Mouse (Mus musculus): Measurements from ENCODE around the gene Ndufs7. TPM values are rescaled to one million over a fixed set of nuclear protein-coding genes. Genes with fewer than 3 reads are reported as not detected.

Gene Ndufs7
- polyA plus RNA-seq, 1 experiment from 2014 or later = 605 TPM

DNA sequence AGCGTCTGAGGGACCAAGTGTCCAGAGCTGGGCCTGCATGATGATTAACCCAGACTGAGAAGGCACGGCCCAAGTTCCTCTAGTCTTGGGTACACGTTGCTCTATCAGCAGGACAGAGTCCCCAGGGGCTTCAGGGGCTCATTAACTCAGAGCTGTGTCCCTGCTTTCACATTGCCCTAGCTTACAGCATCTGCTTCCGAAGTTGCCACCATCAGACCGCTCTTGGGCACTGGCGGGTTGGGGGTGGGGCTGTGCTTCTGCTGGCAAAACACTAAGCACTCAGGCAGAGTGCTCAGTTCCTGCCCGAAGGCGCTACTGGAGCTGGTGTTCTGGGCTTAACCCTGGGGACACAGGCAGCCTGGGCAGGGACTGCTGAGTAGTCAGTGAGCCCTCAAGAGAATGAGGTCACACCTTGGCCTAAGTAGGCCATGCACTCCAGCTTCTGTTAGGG, 33.0 kb downstream of the Ndufs7 start:
- WGBS = 53% methylated on average over 8 of the region's 8 CpGs
- Histone ChIP-seq H3K36me3 (ENCODE audit: control insufficient read depth, insufficient read depth) (peaks cover 91% of the 10 kb centered on the region), H3K4me1 (replicated peaks; ENCODE audit: control insufficient read depth, insufficient read depth, low read length) (0 out of 2 replicates have a peak, but pooled peaks cover 5% of the 10 kb centered on the region), H3K27me3 (replicated peaks; ENCODE audit: control insufficient read depth, insufficient read depth, low read length) (no peaks in the 10 kb centered on the region), H3K9me3 (ENCODE audit: control insufficient read depth) (no peaks in the 10 kb centered on the region), H3K9ac (ENCODE audit: low read depth, low read length) (peak overlapping the region; percentile 31; the same call in 1 of the 2 replicates), H3K4me3 (ENCODE audit: low read depth, low read length) (no peak overlapping the region), H3K27ac (ENCODE audit: low read depth, low read length) (peak overlapping the region; percentile 79), H3K4me2 (replicated peaks; ENCODE audit: low read depth) (peak overlapping the region; percentile 9; the same call in 1 of the 2 replicates)
- TF ChIP-seq CTCF (IDR thresholded peaks at IDR 0.05; ENCODE audit: low read depth) = no peak
- ATAC-seq = peak; percentile 29

DNA sequence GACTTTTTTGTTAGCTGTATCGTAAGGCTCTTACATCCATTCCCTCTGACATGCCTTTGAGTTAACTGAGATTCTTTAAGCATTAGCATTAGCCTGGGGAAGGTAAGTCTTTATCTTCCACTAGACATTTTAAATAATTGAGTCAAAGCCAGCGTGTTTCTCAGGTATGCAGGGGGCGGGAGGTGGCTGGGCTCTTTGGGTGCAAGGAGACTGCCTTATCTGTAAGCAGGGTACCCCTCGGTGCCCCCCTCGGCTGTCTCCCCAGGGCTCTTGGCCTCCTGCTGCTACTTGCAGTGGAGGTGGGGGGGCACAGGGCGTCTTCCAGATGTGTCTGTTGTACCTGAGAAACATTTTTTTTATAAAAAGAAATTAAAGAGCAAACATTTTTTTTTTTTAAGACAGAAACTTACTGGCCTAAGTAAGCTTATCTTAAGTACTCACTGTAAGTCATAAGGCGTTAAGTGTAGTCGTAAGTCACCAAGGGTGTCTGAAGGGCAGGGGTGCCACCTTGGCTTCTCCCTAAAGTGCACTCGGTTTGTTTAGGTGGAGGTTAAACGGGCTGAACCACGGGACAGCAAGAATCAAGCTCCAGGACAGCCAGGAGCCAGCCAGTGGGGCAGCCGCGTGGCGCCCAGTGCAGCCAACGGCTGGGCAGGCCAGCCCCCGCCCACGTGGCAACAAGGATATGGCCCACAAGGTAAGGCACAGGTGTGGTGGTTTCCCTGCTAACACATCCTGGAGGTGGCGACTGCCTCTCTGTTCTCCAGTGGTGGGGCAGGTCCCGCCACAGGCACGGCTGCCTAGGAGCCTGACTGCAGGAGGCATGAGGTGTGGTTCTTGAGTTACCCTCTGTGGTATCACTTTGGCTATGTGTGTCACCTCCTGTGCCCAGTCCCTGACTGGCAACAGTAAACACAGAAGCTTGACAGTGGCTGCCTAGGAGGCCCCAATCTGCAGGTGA, 33.8 kb downstream of the Ndufs7 start:
- Histone ChIP-seq H3K4me1 (replicated peaks; ENCODE audit: control insufficient read depth, insufficient read depth, low read length) (0 out of 2 replicates have a peak, but pooled peaks cover 5% of the 10 kb centered on the region), H3K9me3 (ENCODE audit: control insufficient read depth) (no peaks in the 10 kb centered on the region), H3K36me3 (ENCODE audit: control insufficient read depth, insufficient read depth) (peaks cover 91% of the 10 kb centered on the region), H3K27me3 (replicated peaks; ENCODE audit: control insufficient read depth, insufficient read depth, low read length) (no peaks in the 10 kb centered on the region), H3K4me2 (replicated peaks; ENCODE audit: low read depth) (no peak overlapping the region), H3K27ac (ENCODE audit: low read depth, low read length) (peak overlapping the region; percentile 79), H3K9ac (ENCODE audit: low read depth, low read length) (peak overlapping the region; percentile 31), H3K4me3 (ENCODE audit: low read depth, low read length) (no peak overlapping the region)
- 50% methylated on average over 20 of the region's 20 CpGs for WGBS
- peak; percentile 63 for ATAC-seq
- TF ChIP-seq CTCF (IDR thresholded peaks at IDR 0.05; ENCODE audit: low read depth) = peak; percentile 30

DNA sequence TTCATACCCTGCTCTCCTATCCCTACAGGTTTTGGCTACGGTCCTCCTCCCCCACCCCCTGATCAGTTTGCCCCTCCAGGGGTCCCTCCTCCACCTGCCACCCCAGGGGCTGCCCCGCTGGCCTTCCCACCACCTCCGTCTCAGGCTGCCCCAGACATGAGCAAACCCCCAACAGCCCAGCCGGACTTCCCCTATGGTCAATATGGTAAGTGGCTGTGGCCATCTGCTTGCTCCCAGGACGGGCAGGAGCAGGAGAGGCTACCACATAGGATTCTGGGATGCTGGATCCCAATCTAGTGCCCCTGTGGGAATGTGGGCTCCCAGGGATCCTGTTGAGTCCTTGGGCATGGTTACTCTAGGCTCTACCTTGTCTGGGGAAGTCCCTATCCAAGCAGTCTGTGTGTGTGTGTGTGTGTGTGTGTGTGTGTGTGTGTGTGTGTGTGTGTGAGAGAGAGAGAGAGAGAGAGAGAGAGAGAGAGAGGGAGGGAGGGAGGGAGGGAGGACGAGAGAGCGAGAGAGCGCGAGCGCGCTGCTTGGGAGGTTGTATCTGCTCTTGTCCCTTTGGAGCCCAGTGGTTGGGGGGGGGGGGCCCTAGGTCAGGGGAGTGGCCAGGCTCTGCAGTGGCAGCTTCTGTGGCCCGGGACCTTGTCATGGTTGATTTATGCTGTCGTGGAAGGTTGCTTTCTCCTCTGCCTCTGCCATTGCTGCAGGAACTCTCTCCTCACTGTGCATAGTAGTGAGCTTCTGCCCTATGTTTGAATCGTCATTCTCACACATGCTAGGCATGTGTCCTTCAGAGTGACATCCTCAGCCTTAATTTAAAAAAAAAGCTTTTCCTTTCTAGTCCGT, 36.5 kb downstream of the Ndufs7 start:
- WGBS = 76% methylated on average over 13 of the region's 15 CpGs
- no peak for TF ChIP-seq CTCF (IDR thresholded peaks at IDR 0.05; ENCODE audit: low read depth)

GRCm38 (mm10) chr10:80288097-80288496, 39.2 kb downstream of the Ndufs7 start:
- no peak for TF ChIP-seq CTCF (IDR thresholded peaks at IDR 0.05; ENCODE audit: low read depth)
- no peak overlapping the region for H3K9ac ChIP-seq (ENCODE audit: low read depth, low read length)
- peak; percentile 62 for ATAC-seq
- 0 out of 2 replicates have a peak overlapping the region, but pooled peaks have one; percentile 24 for H3K4me2 ChIP-seq (replicated peaks; ENCODE audit: low read depth)
- H3K36me3 ChIP-seq (ENCODE audit: control insufficient read depth, insufficient read depth) = peaks cover 50% of the 10 kb centered on the region
- 68% methylated on average over 12 of the region's 12 CpGs for WGBS
- H3K9me3 ChIP-seq (ENCODE audit: control insufficient read depth) = no peaks in the 10 kb centered on the region
- H3K4me3 ChIP-seq (ENCODE audit: low read depth, low read length) = no peak overlapping the region
- H3K4me1 ChIP-seq (replicated peaks; ENCODE audit: control insufficient read depth, insufficient read depth, low read length) = no peaks in the 10 kb centered on the region
- H3K27me3 ChIP-seq (replicated peaks; ENCODE audit: control insufficient read depth, insufficient read depth, low read length) = no peaks in the 10 kb centered on the region
- H3K27ac ChIP-seq (ENCODE audit: low read depth, low read length) = peak overlapping the region; percentile 74

More for the DNA sequence above, 36.5 kb downstream of the Ndufs7 start:
- ATAC-seq = no peak
- Histone ChIP-seq H3K9me3 (ENCODE audit: control insufficient read depth) (no peaks in the 10 kb centered on the region), H3K27ac (ENCODE audit: low read depth, low read length) (no peak overlapping the region), H3K4me1 (replicated peaks; ENCODE audit: control insufficient read depth, insufficient read depth, low read length) (0 out of 2 replicates have a peak, but pooled peaks cover 5% of the 10 kb centered on the region), H3K9ac (ENCODE audit: low read depth, low read length) (no peak overlapping the region), H3K4me3 (ENCODE audit: low read depth, low read length) (no peak overlapping the region), H3K27me3 (replicated peaks; ENCODE audit: control insufficient read depth, insufficient read depth, low read length) (no peaks in the 10 kb centered on the region), H3K36me3 (ENCODE audit: control insufficient read depth, insufficient read depth) (peaks cover 70% of the 10 kb centered on the region), H3K4me2 (replicated peaks; ENCODE audit: low read depth) (no peak overlapping the region)

DNA sequence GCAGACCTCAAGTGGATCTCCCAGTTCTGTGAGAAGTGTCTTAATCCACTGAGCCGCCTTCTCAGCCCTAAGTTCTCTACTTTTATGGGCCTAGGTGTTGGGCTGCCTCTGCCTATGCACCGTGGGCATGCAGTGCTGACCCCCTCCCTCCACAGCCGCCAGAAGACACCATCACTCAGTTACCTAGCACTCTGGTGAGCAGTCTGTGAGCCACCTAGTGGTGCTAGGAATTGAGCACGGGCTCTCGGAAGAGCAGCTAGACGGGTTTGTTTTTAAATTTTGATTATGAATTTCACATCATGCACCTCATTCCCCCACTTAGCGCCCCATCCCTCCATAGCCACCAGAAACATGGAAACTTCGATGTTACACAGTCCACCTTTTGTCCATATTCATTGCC, 39.7 kb downstream of the Ndufs7 start:
- Histone ChIP-seq H3K36me3 (ENCODE audit: control insufficient read depth, insufficient read depth) (peaks cover 47% of the 10 kb centered on the region), H3K27me3 (replicated peaks; ENCODE audit: control insufficient read depth, insufficient read depth, low read length) (no peaks in the 10 kb centered on the region), H3K27ac (ENCODE audit: low read depth, low read length) (peak overlapping the region; percentile 74), H3K9ac (ENCODE audit: low read depth, low read length) (no peak overlapping the region), H3K4me1 (replicated peaks; ENCODE audit: control insufficient read depth, insufficient read depth, low read length) (no peaks in the 10 kb centered on the region), H3K4me2 (replicated peaks; ENCODE audit: low read depth) (no peak overlapping the region), H3K4me3 (ENCODE audit: low read depth, low read length) (no peak overlapping the region), H3K9me3 (ENCODE audit: control insufficient read depth) (no peaks in the 10 kb centered on the region)
- WGBS = 60% methylated on average over 8 of the region's 8 CpGs
- TF ChIP-seq CTCF (IDR thresholded peaks at IDR 0.05; ENCODE audit: low read depth) = peak; percentile 68
- peak; percentile 10; the same call in 1 of the 2 replicates for ATAC-seq

Measured in intestine, postnatal 0 days (tissue).